In the genomic region with DNA sequence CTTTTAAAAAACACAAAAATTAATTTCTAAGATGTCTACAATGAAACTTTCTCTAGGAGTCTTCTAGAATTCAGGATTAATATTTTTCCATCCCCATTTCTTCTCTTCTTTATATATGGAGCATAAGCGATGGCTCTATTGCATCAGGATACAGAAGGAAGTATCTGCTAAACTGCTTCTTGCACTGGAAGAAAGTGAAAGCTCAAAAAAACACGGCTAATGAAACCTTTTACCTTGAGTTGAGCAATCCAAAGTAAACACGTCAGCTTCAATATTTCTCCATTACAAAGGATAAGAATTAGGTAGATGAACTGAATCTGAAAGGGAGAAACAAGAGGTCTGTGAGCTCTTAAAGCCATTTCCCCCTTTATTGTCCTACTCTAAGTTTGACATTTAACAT, we compare ENCODE assay signal across 24 mouse cellular contexts. TPM values are rescaled to one million over a fixed set of nuclear protein-coding genes. Genes with fewer than 3 reads are reported as not detected.
DNase-seq lines count a peak whose midpoint lies in the region; ATAC-seq and TF ChIP-seq lines count a peak whose summit lies in the region.
"Had no signal": no experiment of that assay in that cellular context is flagged by ENCODE, and none has a peak within 500 bp of the region (broad histone marks: within the 10 kb centered on the region; RNA-seq: fewer than 3 reads in every experiment).

No protein-coding gene starts in this region.

- peak; percentile 81 for DNase-seq in liver, adult 2 months (ENCODE audit: extremely low read depth, low read depth, low spot score)
- DNase-seq in liver, embryonic 11.5 days (ENCODE audit: low spot score): no peak
- DNase-seq in lung, postnatal 36 days: peak; percentile 23
- no peak for DNase-seq in lung, postnatal 10 days
- DNase-seq: adrenal gland, postnatal 10 days; adrenal gland, postnatal 36 days; B cell, adult 2 months; cerebellum, adult 18-20 months; cerebellum, adult 9-10 months; cerebellum, postnatal 14 days; forebrain, postnatal 0 days; gastrocnemius, postnatal 25 days; heart, adult 18-20 months; heart, postnatal 10 days; heart, postnatal 36 days had no signal

- 0 out of 2 replicates have a peak, but pooled peaks cover 5% of the 10 kb centered on the region for H3K79me2 ChIP-seq in liver, adult 2 months (ENCODE audit: control insufficient read depth, insufficient read depth, low read length)

- ATAC-seq in liver, embryonic 11.5 days (replicated peaks; ENCODE audit: low FRiP score): no peak
- ATAC-seq in megakaryocyte, adult 5-6 weeks (ENCODE audit: poor library complexity, severe bottlenecking): peak; percentile 58
- no peak for ATAC-seq in erythroblast, adult 5-6 weeks (replicated peaks; ENCODE audit: low FRiP score, poor library complexity, severe bottlenecking)
- ATAC-seq: forebrain, embryonic 14.5 days; forebrain, postnatal 0 days; hindbrain, embryonic 16.5 days had no signal

- no peak overlapping the region for H3K27ac ChIP-seq in liver, adult 2 months (replicated peaks; ENCODE audit: insufficient read depth, low read depth, low read length)
- H3K27ac ChIP-seq in liver, embryonic 11.5 days (ENCODE audit: low read depth, low read length): no peak overlapping the region
- H3K27ac ChIP-seq: heart, embryonic 15.5 days; hindbrain, embryonic 10.5 days; hindbrain, embryonic 13.5 days had no signal

- no peak overlapping the region for H3K4me2 ChIP-seq in liver, embryonic 11.5 days
- H3K4me2 ChIP-seq: heart, embryonic 12.5 days; heart, embryonic 15.5 days; hindbrain, embryonic 13.5 days had no signal

- peaks cover 3% of the 10 kb centered on the region; the same call in 1 of the 2 replicates for H3K4me1 ChIP-seq in liver, adult 2 months (ENCODE audit: control insufficient read depth, insufficient read depth, low read length)
- H3K4me1 ChIP-seq in liver, embryonic 11.5 days (replicated peaks; ENCODE audit: control insufficient read depth, insufficient read depth, low read length): no peaks in the 10 kb centered on the region
- H3K4me1 ChIP-seq: heart, embryonic 12.5 days; heart, embryonic 15.5 days; hindbrain, embryonic 10.5 days; hindbrain, embryonic 13.5 days had no signal

- H3K27me3 ChIP-seq in liver, adult 2 months (ENCODE audit: control insufficient read depth, insufficient read depth, low read length): no peaks in the 10 kb centered on the region
- H3K27me3 ChIP-seq in liver, embryonic 11.5 days (replicated peaks; ENCODE audit: control insufficient read depth, insufficient read depth, low read length): no peaks in the 10 kb centered on the region
- H3K27me3 ChIP-seq: CH12.LX; heart, embryonic 12.5 days; heart, embryonic 15.5 days; hindbrain, embryonic 13.5 days had no signal

- no peak overlapping the region for H3K4me3 ChIP-seq in liver, adult 2 months (ENCODE audit: insufficient read depth, low read depth, low read length)
- no peak overlapping the region for H3K4me3 ChIP-seq in liver, embryonic 11.5 days (ENCODE audit: low read depth, low read length)
- H3K4me3 ChIP-seq: heart, embryonic 12.5 days; heart, embryonic 15.5 days; hindbrain, embryonic 10.5 days; hindbrain, embryonic 13.5 days had no signal

- no peak overlapping the region for H3K9ac ChIP-seq in liver, adult 2 months (ENCODE audit: low read depth, low read length)
- no peak overlapping the region for H3K9ac ChIP-seq in liver, embryonic 11.5 days (ENCODE audit: low read depth, low read length)
- H3K9ac ChIP-seq: forebrain, postnatal 0 days; heart, embryonic 12.5 days; heart, embryonic 15.5 days; hindbrain, embryonic 13.5 days had no signal

- no peaks in the 10 kb centered on the region for H3K9me3 ChIP-seq in liver, embryonic 11.5 days (ENCODE audit: control insufficient read depth, low read length)
- H3K9me3 ChIP-seq: heart, embryonic 12.5 days; heart, embryonic 15.5 days; hindbrain, embryonic 10.5 days; hindbrain, embryonic 13.5 days had no signal

- WGBS in liver, adult 2 months: 31% methylated on average over 3 of the region's 3 CpGs
- 86% methylated on average over 3 of the region's 3 CpGs for WGBS in liver, embryonic 11.5 days

- no peak for TF ChIP-seq CTCF in liver, adult 2 months (IDR thresholded peaks at IDR 0.05; ENCODE audit: low read depth, low read length)

- no peak for TF ChIP-seq POLR2A in liver, adult 2 months (IDR thresholded peaks at IDR 0.05; ENCODE audit: extremely low read depth, insufficient read depth, low read length)

- H3K36me3 ChIP-seq in liver, adult 2 months (ENCODE audit: control insufficient read depth, insufficient read depth, low read length): peaks cover 11% of the 10 kb centered on the region
- 0 out of 2 replicates have a peak, but pooled peaks cover 3% of the 10 kb centered on the region for H3K36me3 ChIP-seq in liver, embryonic 11.5 days (ENCODE audit: control insufficient read depth, insufficient read depth, low read length)
- H3K36me3 ChIP-seq: hindbrain, embryonic 10.5 days had no signal

RNA-seq across cellular contexts. Expression of gene Stx17, which starts 8.0 kb away (rescaled TPM):
- 8.6 and 9.0 TPM in 2 replicates for total RNA-seq in liver, adult 2 months (2014; rRNA removed)
- polyA plus RNA-seq in liver, adult 2 months (2012; rRNA removed): 4.6 and 5.2 TPM in 2 replicates
- 28.2 and 29.5 TPM in 2 replicates for polyA plus RNA-seq in liver, embryonic 11.5 days (2014; fragmentation: Nextera tagmentation; extraction: Ambion mirVana)
- 14.2 and 15.1 TPM in 2 replicates for total RNA-seq in megakaryocyte, adult 5-6 weeks (2015)
- 16.7 and 25.9 TPM in 2 replicates for total RNA-seq in megakaryocyte, adult 5-6 weeks (2017)
- 3.5 and 8.2 TPM in 2 replicates for total RNA-seq in erythroblast, adult 5-6 weeks (2015; ENCODE audit: low replicate concordance)
- total RNA-seq in erythroblast, adult 5-6 weeks (2017; ENCODE audit: low replicate concordance): 12.7 and 16.5 TPM in 2 replicates

Comparison
In these comparisons a context has a peak if more than half of its experiments do, and no peak if none do; other contexts are left out.
1. DNase-seq: peak in liver, adult 2 months (single experiment) and lung, postnatal 36 days (single experiment); none in liver, embryonic 11.5 days (single experiment) and lung, postnatal 10 days (single experiment).